Mouse (Mus musculus): ENCODE data around the gene Efna2. TPM values are rescaled to one million over a fixed set of nuclear protein-coding genes. Genes with fewer than 3 reads are reported as not detected.
A peak's percentile ranks its signal among the peaks of the same experiment; 100 is the strongest.

Efna2 gene
- total and polyA plus RNA-seq, 3 experiments = 1.8 to 10.2 (median 5.2) TPM

GRCm38 (mm10) chr10:80168038-80168661 lies 11.1 kb upstream of the Efna2 start:
- DNase-seq = peak; percentile 96

DNA sequence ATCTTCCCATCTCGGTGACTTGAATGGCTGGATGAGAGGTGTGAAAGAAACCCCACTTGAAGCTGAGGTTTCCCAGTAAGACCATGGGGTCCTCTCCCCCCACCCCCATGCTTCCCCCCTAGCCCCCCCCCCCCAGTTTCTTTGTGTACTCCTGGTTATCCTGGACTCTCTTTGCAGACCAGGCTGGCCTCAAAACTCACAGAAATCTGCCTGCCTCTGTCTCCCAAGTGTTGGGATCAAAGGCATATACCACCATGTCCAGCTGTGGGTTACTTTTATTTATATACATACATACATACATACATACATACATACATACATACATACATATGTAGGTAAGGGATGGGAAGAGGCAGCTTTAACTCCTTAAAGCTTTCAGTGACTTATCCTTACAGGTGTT lies 10.2 kb upstream of the Efna2 start:
- DNase-seq = no peak

GRCm38 (mm10) chr10:80169651-80170050 lies 9.6 kb upstream of the Efna2 start:
- DNase-seq = no peak

GRCm38 (mm10) chr10:80170052-80170451 lies 9.2 kb upstream of the Efna2 start:
- peak; percentile 28 for DNase-seq

GRCm38 (mm10) chr10:80170601-80171021 lies 8.7 kb upstream of the Efna2 start:
- DNase-seq = no peak

- no peak for DNase-seq
Measured at GRCm38 (mm10) chr10:80171252-80171651, 8.0 kb upstream of the Efna2 start.

- peak; percentile 50 for DNase-seq
Measured at GRCm38 (mm10) chr10:80171760-80172526, 7.3 kb upstream of the Efna2 start.

DNA sequence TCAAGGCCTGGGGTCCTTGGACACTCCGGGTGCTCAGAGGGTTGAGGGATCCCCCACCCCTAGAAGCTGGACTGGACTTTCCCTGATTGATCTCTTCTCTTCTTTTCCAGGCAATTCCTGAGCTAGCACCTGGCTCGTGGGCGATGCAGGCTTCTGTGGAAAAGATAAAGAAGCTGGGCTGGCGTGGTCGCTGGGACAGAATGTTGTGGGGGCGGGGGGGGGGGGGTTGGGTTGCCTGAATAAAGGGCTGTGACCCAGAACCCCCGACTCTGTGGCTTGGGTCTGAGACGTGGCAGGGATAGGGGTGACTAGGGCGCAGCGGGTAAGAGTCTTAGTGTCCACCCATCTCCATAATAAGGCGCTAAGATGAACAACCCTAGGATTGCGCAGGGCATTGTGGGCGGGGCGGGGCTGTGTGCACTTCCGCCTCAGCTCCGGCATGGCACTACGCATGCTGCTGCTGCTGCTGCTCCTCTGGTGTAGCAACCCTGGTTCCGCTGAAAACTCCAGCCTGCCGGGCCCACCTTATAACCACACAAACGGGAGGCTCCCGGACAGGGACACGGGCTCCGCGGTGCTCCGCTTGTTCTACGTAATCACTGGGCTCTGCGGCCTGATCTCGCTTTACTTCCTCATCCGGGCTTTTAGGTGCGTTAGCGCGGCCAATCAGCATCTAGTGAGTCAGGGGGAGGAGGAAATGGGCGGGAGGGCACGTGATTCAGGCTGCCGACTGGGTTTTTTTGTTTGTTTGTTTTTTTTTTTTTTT lies 6.6 kb upstream of the Efna2 start, which contains the start of gene 1600002K03Rik:
Gene 1600002K03Rik (plus strand): TSS at position 418 of the 766 bp plus-strand sequence.
- DNase-seq = peak; percentile 95

GRCm38 (mm10) chr10:80173358-80173757 lies 5.9 kb upstream of the Efna2 start:
- no peak for DNase-seq

DNA sequence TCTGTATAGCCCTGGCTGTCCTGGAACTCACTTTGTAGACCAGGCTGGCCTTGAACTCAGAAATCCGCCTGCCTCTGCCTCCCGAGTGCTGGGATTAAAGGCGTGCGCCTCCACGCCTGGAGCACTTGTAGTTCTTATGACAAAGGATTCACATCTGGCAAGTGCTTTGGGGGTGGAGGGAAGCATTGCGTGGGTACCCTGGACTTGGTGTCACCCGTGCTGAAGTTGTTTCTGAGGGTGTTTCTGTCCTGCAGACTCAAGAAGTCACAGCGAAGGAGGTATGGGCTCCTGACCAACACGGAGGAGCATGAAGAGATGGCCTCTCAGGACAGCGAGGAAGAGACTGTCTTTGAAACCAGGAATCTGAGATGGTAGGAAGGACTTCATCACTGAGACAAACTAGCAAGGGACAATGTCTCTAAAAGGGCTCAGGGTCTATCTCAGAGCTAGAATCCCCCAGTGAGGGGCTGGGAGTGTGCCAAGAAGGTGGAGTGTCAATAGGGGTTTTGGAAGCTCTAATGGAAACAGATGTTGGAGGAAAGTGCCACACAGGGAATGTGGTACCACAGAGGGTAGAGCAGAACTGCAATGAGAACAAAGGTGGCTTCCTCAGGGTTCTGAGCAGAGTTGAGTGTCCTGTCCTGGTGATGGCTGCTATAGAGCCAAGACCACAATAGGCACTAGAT lies 5.2 kb upstream of the Efna2 start:
- DNase-seq = no peak

GRCm38 (mm10) chr10:80174705-80175104 lies 4.6 kb upstream of the Efna2 start:
- DNase-seq = peak; percentile 54

GRCm38 (mm10) chr10:80175536-80176269 lies 3.6 kb upstream of the Efna2 start:
- no peak for DNase-seq

DNA sequence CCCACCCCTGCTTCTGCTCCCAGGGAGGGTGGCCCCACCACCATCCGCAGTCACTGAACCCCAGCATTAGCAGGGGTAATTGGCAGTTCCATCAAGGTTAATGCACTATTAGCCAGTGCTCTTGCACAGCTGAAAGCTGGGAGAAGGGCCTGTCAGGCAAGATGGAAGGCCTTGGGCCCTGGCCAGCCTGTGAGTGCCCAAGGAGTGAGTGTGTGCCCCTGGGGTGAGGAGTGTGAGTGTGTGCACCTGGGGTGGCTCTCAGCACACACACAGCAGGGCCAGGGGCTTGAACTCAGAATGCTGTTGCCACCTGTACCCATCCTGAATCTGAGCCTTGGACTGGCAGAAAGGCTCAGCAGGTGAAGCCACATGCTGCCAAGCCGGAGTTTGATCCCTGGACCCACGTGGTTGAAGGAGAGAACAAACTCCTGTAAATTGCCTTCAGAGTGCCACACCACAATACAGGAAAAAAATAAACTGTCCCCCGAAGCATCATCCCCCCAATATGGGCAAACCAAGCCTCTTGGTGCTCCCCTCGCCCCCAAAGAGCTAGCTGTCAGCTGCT lies 2.9 kb upstream of the Efna2 start:
- DNase-seq = peak; percentile 82

GRCm38 (mm10) chr10:80177441-80178279 lies 1.6 kb upstream of the Efna2 start:
- peak; percentile 92 for DNase-seq

DNA sequence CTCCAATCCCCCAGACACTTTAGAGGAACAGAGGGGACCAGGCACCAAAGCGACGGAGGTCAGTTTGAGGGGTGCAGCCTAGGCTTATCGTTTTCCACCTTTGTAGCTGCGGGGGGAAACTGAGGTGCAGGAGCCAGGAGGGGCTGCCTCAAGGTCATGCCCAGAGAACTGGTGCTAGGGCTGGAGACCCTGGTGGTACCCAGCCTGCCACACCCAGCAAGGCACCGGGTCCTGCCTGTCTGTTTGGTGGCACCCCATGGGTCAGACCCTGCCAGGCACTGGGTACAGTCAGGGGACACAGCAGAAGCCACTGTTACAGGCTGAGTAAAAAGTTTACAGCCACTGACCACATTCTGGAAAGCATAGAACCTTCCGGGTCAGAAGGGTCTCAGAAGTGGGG lies 1.0 kb downstream of the Efna2 start:
- no peak for DNase-seq

GRCm38 (mm10) chr10:80180823-80181222 lies 1.5 kb downstream of the Efna2 start:
- no peak for DNase-seq

DNA sequence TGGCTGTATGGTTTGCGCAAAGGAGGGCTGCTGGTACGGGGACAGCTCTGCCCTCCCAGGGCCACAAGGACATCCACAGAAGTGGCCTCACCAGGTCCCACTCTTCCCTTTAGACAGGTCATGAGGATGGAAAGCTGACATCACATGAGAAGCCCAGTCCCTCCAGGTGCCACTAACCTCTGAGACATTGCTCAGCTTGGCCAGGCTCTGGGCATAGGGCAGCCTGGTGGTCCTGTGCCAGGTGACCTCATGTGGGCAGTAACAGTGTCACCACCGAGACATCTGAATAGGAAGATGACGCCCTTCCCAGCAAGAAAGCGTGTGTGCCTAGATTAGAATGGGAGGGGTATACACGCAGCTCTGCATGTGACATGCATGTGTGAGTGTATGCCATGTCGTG lies 3.3 kb downstream of the Efna2 start:
- DNase-seq = no peak

DNA sequence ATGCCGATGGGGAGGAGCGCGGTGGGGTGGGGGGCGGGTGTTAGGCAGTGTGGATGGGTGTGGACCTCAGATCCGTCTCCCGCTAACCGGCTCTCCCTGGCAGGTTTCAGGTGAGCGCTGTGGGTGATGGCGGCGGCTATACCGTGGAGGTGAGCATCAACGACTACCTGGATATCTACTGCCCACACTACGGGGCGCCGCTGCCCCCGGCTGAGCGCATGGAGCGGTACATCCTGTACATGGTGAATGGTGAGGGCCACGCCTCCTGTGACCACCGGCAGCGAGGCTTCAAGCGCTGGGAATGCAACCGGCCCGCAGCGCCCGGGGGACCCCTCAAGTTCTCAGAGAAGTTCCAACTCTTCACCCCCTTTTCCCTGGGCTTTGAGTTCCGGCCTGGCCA lies 7.4 kb downstream of the Efna2 start:
- DNase-seq = no peak

DNA sequence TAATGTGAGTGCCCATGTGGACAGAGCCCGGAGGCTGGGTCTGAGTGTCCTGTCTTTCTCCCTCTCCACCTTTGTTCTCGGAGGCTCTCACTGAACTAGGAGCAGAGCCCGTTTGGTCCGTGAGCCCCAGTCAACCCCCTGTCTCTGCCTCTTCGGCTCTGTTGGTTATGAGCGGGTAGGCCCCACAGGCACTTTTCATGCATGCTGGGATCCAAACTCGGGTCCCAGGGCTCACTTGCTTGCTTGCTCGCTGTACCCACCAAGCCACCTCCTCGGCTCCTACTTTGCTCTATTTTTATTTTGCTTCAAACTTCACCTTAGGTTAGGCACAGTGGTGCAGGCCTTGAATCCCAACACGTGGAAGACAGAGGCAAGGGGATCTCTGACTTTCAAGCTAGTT lies 8.5 kb downstream of the Efna2 start:
- DNase-seq = no peak

GRCm38 (mm10) chr10:80188453-80189024 lies 9.3 kb downstream of the Efna2 start:
- no peak for DNase-seq
